Mouse (Mus musculus) large intestine, adult 2 months (tissue): ENCODE measurements at regions not wholly inside any gene's neighbourhood (a gene's known extent, or its start where the extent isn't known, plus 50 kb on each side); places are given as distances from the start of the nearest gene placed in this dataset.

ENCODE experiments used
- DNase-seq: peaks from one replicate; pipeline ENCODE4 v3.0.0-alpha.2; 2012; ENCODE audit warnings: low read depth, low spot score
- whole genome bisulfite sequencing: fragments of 180-500 bp; shearing (Covaris S2); methylation state at CpG from one replicate; pipeline ENCODE4 v1.1.7; 2018; 5-methylcytosine and 5-hydroxymethylcytosine counted together

- 30% methylated on average over 12 of the region's 12 CpGs for WGBS
- no peak for DNase-seq
These were observed 52.4 kb upstream of the Olfr291 start for GRCm38 (mm10) chr7:84800966-84801365.

DNA sequence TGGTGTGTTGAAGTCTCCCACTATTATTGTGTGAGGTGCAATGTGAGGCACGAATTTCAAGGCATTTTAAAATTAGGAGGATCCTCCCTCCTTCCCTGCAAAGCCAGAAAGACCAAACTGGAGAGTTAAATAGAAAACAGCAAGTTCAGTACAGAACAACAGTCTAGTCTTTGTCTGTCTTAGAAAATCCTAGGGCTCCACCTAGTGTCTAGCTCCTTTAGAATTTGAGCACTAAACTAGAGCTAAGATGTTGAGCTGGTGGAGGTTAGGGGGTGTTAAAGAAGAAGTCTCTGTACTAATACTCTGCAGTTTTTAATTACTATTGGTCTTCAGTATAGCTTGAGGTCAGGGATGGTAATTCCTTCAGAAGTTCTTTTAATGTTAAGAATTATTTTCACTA lies 58.7 kb upstream of the Olfr291 start:
- DNase-seq = no peak
- 6% methylated on average over 1 of the region's 1 CpGs for WGBS

- WGBS = under 1% methylated on average over 30 of the region's 30 CpGs
- DNase-seq = peak; percentile 39
These were observed 74.0 kb upstream of the Olfr291 start for GRCm38 (mm10) chr7:84779276-84779825.

DNA sequence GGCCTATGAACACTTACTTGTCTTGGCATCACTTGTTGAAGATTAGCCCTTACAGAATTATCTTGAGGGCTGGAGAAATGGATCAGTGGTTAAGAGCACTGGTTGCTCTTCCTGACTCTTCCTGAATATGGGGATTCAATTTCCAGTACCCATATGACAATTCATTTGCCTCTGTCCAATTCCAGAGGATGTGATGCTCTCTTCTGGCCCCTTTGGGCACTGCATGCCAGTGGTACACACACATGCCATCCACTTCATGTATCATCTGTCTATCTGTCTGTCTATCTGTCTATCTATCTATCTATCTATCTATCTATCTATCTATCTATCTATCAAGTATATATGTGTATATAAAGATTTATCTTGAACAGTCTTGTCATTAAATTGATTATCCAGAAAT lies 75.7 kb upstream of the Olfr291 start:
- DNase-seq = no peak

DNA sequence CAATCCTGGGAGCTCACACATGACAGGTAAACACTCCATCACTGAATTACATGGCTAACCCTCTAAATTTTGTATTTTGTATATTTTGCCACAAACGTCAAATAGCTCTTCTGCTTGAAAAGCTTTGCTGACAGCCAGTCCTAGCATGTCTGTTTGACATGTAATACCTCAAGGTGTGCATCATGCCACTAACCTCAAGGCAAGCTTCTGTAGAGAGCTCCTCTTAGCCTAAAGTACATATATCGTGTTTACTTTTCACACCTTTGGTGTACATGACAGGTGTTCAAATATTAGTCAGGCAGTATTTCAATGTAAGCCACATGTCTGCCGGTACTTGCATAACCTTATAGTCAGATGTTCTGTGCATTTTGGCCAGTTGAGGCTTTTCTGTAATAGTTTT lies 66.5 kb upstream of the Zfand6 start:
- DNase-seq = no peak
- whole genome bisulfite sequencing = 38% methylated on average over 3 of the region's 3 CpGs

- WGBS = 93% methylated on average over 1 of the region's 1 CpGs
- no peak for DNase-seq
These were observed 63.6 kb upstream of the Zfand6 start for GRCm38 (mm10) chr7:84753361-84753760.

- DNase-seq = peak; percentile 64
- WGBS = 2% methylated on average over 21 of the region's 21 CpGs
These were observed 59.9 kb upstream of the Zfand6 start for GRCm38 (mm10) chr7:84749434-84750301.

DNA sequence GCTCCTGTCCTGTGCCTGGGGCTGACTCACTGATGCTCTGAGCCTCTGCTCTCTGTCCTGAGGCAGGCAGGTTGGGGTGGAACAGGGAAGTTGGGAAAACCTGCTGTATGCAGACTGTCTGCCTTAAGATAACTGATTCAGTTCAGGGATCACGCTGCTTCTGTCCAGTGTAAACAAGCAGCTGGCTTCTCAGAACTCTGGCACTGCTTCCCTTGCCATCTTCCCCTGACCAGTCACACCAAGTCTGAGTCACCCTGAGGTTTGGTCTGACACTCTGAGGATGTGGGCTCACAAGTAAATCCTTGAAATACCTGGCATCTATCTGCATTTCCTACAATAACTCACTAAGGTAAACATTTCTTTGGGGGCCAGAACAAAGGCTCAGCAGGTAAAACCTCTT lies 58.1 kb upstream of the Zfand6 start:
- no peak for DNase-seq
- WGBS = 10% methylated on average over 1 of the region's 1 CpGs

- DNase-seq = no peak
- 94% methylated on average over 5 of the region's 5 CpGs for WGBS
These were observed 54.7 kb upstream of the Zfand6 start for GRCm38 (mm10) chr7:84744321-84745070.

DNA sequence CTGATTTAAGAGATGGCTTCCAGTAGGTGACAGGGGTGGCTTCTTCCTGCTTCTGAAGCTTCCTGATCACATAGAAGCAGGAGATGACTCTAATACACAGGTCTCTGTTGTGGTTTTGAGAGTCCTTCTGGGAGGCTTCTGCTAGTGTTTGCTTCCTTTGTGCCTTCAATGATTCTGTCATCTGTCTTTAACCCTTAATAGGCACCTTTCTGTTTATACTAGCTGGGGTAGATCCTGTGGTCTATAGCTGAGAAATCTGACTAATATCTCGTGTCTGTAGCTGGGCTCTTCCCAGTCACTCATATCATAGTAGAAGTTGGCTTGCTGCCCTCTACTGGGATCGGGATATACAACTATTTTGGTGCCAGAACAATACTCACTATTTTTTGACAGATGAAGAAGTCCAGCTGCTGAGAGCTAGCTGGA lies 50.2 kb upstream of the Zfand6 start:
- DNase-seq = no peak
- WGBS = 0% methylated on average over 2 of the region's 2 CpGs
